Mouse (Mus musculus): ENCODE measurements at regions not wholly inside any gene's neighbourhood (a gene's known extent, or its start where the extent isn't known, plus 50 kb on each side); places are given as distances from the start of the nearest gene placed in this dataset.

- DNase-seq = no peak
These were observed 80.0 kb upstream of the Ahr start for GRCm38 (mm10) chr12:35614885-35615284.

GRCm38 (mm10) chr12:35607652-35608051 lies 72.8 kb upstream of the Ahr start:
- DNase-seq = no peak

GRCm38 (mm10) chr12:35603742-35604141 lies 68.9 kb upstream of the Ahr start:
- DNase-seq = no peak

- no peak for DNase-seq
These were observed 67.8 kb upstream of the Ahr start for GRCm38 (mm10) chr12:35602589-35602988.

GRCm38 (mm10) chr12:35598298-35598697 lies 63.5 kb upstream of the Ahr start:
- DNase-seq = no peak

DNA sequence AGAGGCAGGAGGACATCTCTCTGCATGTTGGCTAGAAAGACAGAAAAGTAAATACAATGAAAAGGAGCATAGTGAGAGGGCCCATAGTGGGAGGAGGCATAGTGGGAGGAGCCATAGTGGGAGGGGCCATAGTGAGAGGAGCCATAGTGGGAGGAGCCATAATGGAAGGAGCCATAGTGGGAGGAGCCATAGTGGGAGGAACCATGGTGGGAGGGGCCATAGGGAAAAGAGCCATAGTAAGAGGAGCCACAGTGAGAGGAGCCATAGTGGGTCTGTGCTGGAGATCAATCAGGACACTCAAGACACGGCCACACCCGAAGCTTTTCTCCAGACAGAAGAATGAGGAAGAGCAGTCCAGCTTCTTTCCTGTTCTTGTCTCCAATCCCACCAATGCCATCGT lies 58.0 kb upstream of the Ahr start:
- DNase-seq = no peak

Measured in adrenal gland, postnatal 25 days (tissue).